Mouse (Mus musculus) MEL (cell line): ENCODE measurements around the gene Arhgap35. TPM values are rescaled to one million over a fixed set of nuclear protein-coding genes. Genes with fewer than 3 reads are reported as not detected.

Source experiments
- DNase-seq: peaks from one replicate; pipeline ENCODE4 v3.0.0; 2011; ENCODE audit warnings: low read depth, low spot score
- H3K27ac ChIP-seq: 2 replicates; pipeline ENCODE4 v1.5.1; 2012; ENCODE audit warnings: low read depth, mild to moderate bottlenecking, control low read depth, low read length, moderate library complexity; ENCODE audit not compliant: control insufficient read depth
- H3K27me3 ChIP-seq, 2 experiments: fragments of 150-350 bp in 1 of 2; sonication (generic) in 1 of 2; 2 replicates each; pipeline ENCODE4 v1.6.1; 2012; ENCODE audit warnings: low read length in 2 of 2, mild to moderate bottlenecking in 2 of 2, improper control_type of control experiment in 1 of 2, moderate library complexity in 1 of 2; ENCODE audit not compliant: insufficient read depth in 2 of 2, control insufficient read depth in 1 of 2
- H3K36me3 ChIP-seq, 2 experiments: 2 replicates each; pipeline ENCODE4 v1.6.1; 2012 to 2014; ENCODE audit warnings: low read length in 2 of 2, improper control_type of control experiment in 1 of 2, inconsistent platforms in 1 of 2, mild to moderate bottlenecking in 1 of 2; ENCODE audit not compliant: insufficient read depth in 2 of 2, control insufficient read depth in 1 of 2
- H3K4me1 ChIP-seq, 2 experiments: fragments of 150-350 bp in 1 of 2; sonication (generic) in 1 of 2; 2 replicates each; pipeline ENCODE4 v1.6.1; 2012; ENCODE audit warnings: low read length in 2 of 2, improper control_type of control experiment in 1 of 2, mild to moderate bottlenecking in 1 of 2; ENCODE audit not compliant: insufficient read depth in 2 of 2, control insufficient read depth in 1 of 2
- H3K4me3 ChIP-seq, 2 experiments: fragments of 150-350 bp in 1 of 2; sonication (generic) in 1 of 2; 2 replicates each; pipeline ENCODE4 v1.5.1; 2012; ENCODE audit warnings: low read depth in 2 of 2, low read length in 2 of 2, mild to moderate bottlenecking in 2 of 2, moderate library complexity in 2 of 2, control low read depth in 1 of 2, improper control_type of control experiment in 1 of 2; ENCODE audit not compliant: control insufficient read depth in 1 of 2, insufficient read depth in 1 of 2
- H3K79me2 ChIP-seq: 2 replicates; pipeline ENCODE4 v1.6.1; 2012; ENCODE audit warnings: mild to moderate bottlenecking, low read length, moderate library complexity; ENCODE audit not compliant: control insufficient read depth, poor library complexity, insufficient read depth
- H3K9ac ChIP-seq: 2 replicates; pipeline ENCODE4 v1.6.1; 2012; ENCODE audit warnings: low read depth, mild to moderate bottlenecking, control low read depth, low read length, moderate library complexity; ENCODE audit not compliant: control insufficient read depth, poor library complexity, severe bottlenecking
- H3K9me3 ChIP-seq: fragments of 150-350 bp; sonication (generic); replicated peaks from 2 replicates; pipeline ENCODE4 v1.6.1; 2012; ENCODE audit warnings: mild to moderate bottlenecking, low read length, improper control_type of control experiment, moderate library complexity; ENCODE audit not compliant: insufficient read depth
- BHLHE40 ChIP-seq: IDR thresholded peaks from 2 replicates; pipeline ENCODE4 v1.6.1; 2012; ENCODE audit warnings: low read depth, mild to moderate bottlenecking, inconsistent platforms, low read length, improper control_type of control experiment, borderline replicate concordance
- CHD1 ChIP-seq: IDR thresholded peaks from 2 replicates; pipeline ENCODE4 v1.6.1; 2012; ENCODE audit warnings: low read depth, mild to moderate bottlenecking, inconsistent platforms, low read length, improper control_type of control experiment
- ELF1 ChIP-seq: IDR thresholded peaks from 2 replicates; pipeline ENCODE4 v1.6.1; 2014; ENCODE audit warnings: low read depth, mild to moderate bottlenecking, inconsistent platforms, low read length, improper control_type of control experiment, moderate library complexity
- EP300 ChIP-seq, 2 experiments: IDR thresholded peaks; 2 replicates each; pipeline ENCODE4 v1.6.1; 2011; ENCODE audit warnings: improper control_type of control experiment in 2 of 2, low read length in 2 of 2, low read depth in 1 of 2, mild to moderate bottlenecking in 1 of 2
- HCFC1 ChIP-seq: IDR thresholded peaks from 2 replicates; pipeline ENCODE4 v1.6.1; 2012; ENCODE audit warnings: low read depth, mild to moderate bottlenecking, inconsistent platforms, low read length, improper control_type of control experiment, moderate library complexity
- JUND ChIP-seq: IDR thresholded peaks from 2 replicates; pipeline ENCODE4 v1.6.1; 2011; ENCODE audit warnings: low read depth, mild to moderate bottlenecking, improper control_type of control experiment, low read length
- KAT2A ChIP-seq: conservative IDR thresholded peaks from 2 replicates; pipeline ENCODE4 v1.6.1; 2012; ENCODE audit warnings: low read depth, low read length, improper control_type of control experiment, inconsistent platforms
- MAFK ChIP-seq: IDR thresholded peaks from 2 replicates; pipeline ENCODE4 v1.6.1; 2011; ENCODE audit warnings: low read depth, mild to moderate bottlenecking, low read length, improper control_type of control experiment, borderline replicate concordance
- MAX ChIP-seq: IDR thresholded peaks from 2 replicates; pipeline ENCODE4 v1.6.1; 2011; ENCODE audit warnings: low read length, improper control_type of control experiment
- MEF2A ChIP-seq: IDR thresholded peaks from 2 replicates; pipeline ENCODE4 v1.6.1; 2014; ENCODE audit warnings: low read depth, mild to moderate bottlenecking, inconsistent platforms, low read length, improper control_type of control experiment; ENCODE audit not compliant: poor library complexity, insufficient replicate concordance, severe bottlenecking; ENCODE audit errors: extremely low read depth
- MXI1 ChIP-seq: IDR thresholded peaks from 2 replicates; pipeline ENCODE4 v1.6.1; 2011; ENCODE audit warnings: mild to moderate bottlenecking, low read depth, low read length, improper control_type of control experiment
- POLR2A ChIP-seq, 2 experiments: IDR thresholded peaks; 2 replicates each; pipeline ENCODE4 v1.6.1; 2011 to 2012; ENCODE audit warnings: low read length in 2 of 2, mild to moderate bottlenecking in 2 of 2, control low read depth in 1 of 2, improper control_type of control experiment in 1 of 2, low read depth in 1 of 2, moderate library complexity in 1 of 2; ENCODE audit not compliant: control insufficient read depth in 1 of 2, insufficient read depth in 1 of 2, poor library complexity in 1 of 2
- POLR2AphosphoS2 ChIP-seq: IDR thresholded peaks from 2 replicates; pipeline ENCODE4 v1.6.1; 2011; ENCODE audit warnings: low read length, improper control_type of control experiment
- RAD21 ChIP-seq: IDR thresholded peaks from 2 replicates; pipeline ENCODE4 v1.6.1; 2011; ENCODE audit warnings: mild to moderate bottlenecking, low read depth, low read length, improper control_type of control experiment
- RCOR1 ChIP-seq: IDR thresholded peaks from 2 replicates; pipeline ENCODE4 v1.6.1; 2012; ENCODE audit warnings: low read depth, mild to moderate bottlenecking, inconsistent platforms, low read length, improper control_type of control experiment
- SIN3A ChIP-seq: IDR thresholded peaks from 2 replicates; pipeline ENCODE4 v1.6.1; 2012; ENCODE audit warnings: low read length, improper control_type of control experiment, inconsistent platforms
- TBP ChIP-seq: IDR thresholded peaks from 2 replicates; pipeline ENCODE4 v1.8.0; 2011; ENCODE audit warnings: low read depth, low read length, improper control_type of control experiment
- USF2 ChIP-seq, 2 experiments: IDR thresholded peaks; 2 replicates each; pipeline ENCODE4 v1.6.1; 2011 to 2012; ENCODE audit warnings: improper control_type of control experiment in 2 of 2, low read length in 2 of 2, borderline replicate concordance in 1 of 2, inconsistent platforms in 1 of 2, low read depth in 1 of 2, mild to moderate bottlenecking in 1 of 2; ENCODE audit not compliant: insufficient read depth in 1 of 2
- ZC3H11A ChIP-seq: IDR thresholded peaks from 2 replicates; pipeline ENCODE4 v1.6.1; 2012; ENCODE audit warnings: low read depth, mild to moderate bottlenecking, inconsistent platforms, low read length, improper control_type of control experiment
- ZKSCAN1 ChIP-seq: IDR thresholded peaks from 2 replicates; pipeline ENCODE4 v1.6.1; 2012; ENCODE audit warnings: low read depth, mild to moderate bottlenecking, inconsistent platforms, low read length, improper control_type of control experiment, moderate library complexity
- ZNF384 ChIP-seq: IDR thresholded peaks from 2 replicates; pipeline ENCODE4 v1.6.1; 2012; ENCODE audit warnings: low read depth, mild to moderate bottlenecking, inconsistent platforms, low read length, improper control_type of control experiment
- polyA plus RNA-seq, 2 experiments: library from polyadenylated mRNA; stranded (reverse) in 1 of 2; unstranded in 1 of 2; fragments of >175 nt in 1 of 2; fragments of >200 nt in 1 of 2; gene quantifications; 2 replicates each; pipeline versions ENCODE4 v1.2.1 to v1.2.4; 2012; ENCODE audit warnings: low replicate concordance in 2 of 2, low read depth in 1 of 2; ENCODE audit not compliant: insufficient read length in 2 of 2, insufficient read depth in 1 of 2, missing spikeins in 1 of 2
- total RNA-seq: library from RNA; depleted of rRNA; stranded (reverse); fragments of 300-350 nt; gene quantifications from 2 replicates; pipeline ENCODE4 v1.2.3, GENCODE M21; 2012

Arhgap35 gene
- total and polyA plus RNA-seq, 3 experiments, result 7.4 to 13.4 TPM; not detected in 1

GRCm38 (mm10) chr7:16631025-16631424, 16.2 kb upstream of the Arhgap35 start:
- TF ChIP-seq ELF1 (no peak), MAX (no peak), SIN3A (no peak), MEF2A (no peak), CHD1 (no peak), POLR2A (IDR thresholded peaks at IDR 0.05; ENCODE audit: control insufficient read depth in 1 of 2, insufficient read depth in 1 of 2, low read depth in 1 of 2, low read length in 2 of 2, poor library complexity in 1 of 2) (no peak), RCOR1 (no peak), RAD21 (no peak), EP300 (IDR thresholded peaks at IDR 0.05; ENCODE audit: low read depth in 1 of 2, low read length in 2 of 2) (no peak), JUND (no peak), POLR2AphosphoS2 (no peak), BHLHE40 (no peak), ZNF384 (peak; percentile 59), USF2 (IDR thresholded peaks at IDR 0.05; ENCODE audit: borderline replicate concordance in 1 of 2, insufficient read depth in 1 of 2, low read depth in 1 of 2, low read length in 2 of 2) (no peak), MAFK (no peak), TBP (no peak), HCFC1 (0 out of 2 replicates have a peak, but pooled peaks have one; percentile 28), ZC3H11A (no peak), ZKSCAN1 (no peak), MXI1 (peak; percentile 42; the same call in 1 of the 2 replicates), KAT2A (no peak)
- peak; percentile 65 for DNase-seq
- H3K79me2 ChIP-seq, result no peaks in the 10 kb centered on the region
- H3K4me3 ChIP-seq, result no peak overlapping the region
- no peaks in the 10 kb centered on the region; a peak in 1 of 4 replicates for H3K27me3 ChIP-seq
- H3K36me3 ChIP-seq, result peaks cover 0 to 3% of the 10 kb centered on the region in 2 experiments; a peak in 1 of 4 replicates
- H3K9ac ChIP-seq, result no peak overlapping the region
- H3K4me1 ChIP-seq, result peaks cover 0 to 3% of the 10 kb centered on the region in 2 experiments; a peak in 2 of 4 replicates
- H3K27ac ChIP-seq, result no peak overlapping the region
- H3K9me3 ChIP-seq, result no peaks in the 10 kb centered on the region
